Mouse (Mus musculus) naive thymus-derived CD4-positive, alpha-beta T cell, adult 2 months (primary cell): ENCODE measurements around the gene Dcpp1.

Experiments used
- DNase-seq: peaks from one replicate; pipeline ENCODE4 v3.0.0-alpha.2; 2011; ENCODE audit warnings: low read depth

The Dcpp1 gene

GRCm38 (mm10) chr17:23931157-23931556, 50.5 kb downstream of the Dcpp1 start:
- DNase-seq = no peak
